15 mouse cellular contexts compared by ENCODE assay signal in genomic region chr2:20349268-20349667, GRCm38 (mm10).
"Had no signal": no experiment of that assay in that cellular context is flagged by ENCODE, and none has a peak within 500 bp of the region (broad histone marks: within the 10 kb centered on the region; RNA-seq: fewer than 3 reads in every experiment).

No protein-coding gene starts in this region.

- DNase-seq: layer of hippocampus, adult 9-11 months; liver; liver, embryonic 13.5 days; liver, postnatal 0 days; lung, postnatal 14 days; thymus, adult 18-20 months; thymus, postnatal 14 days had no signal

- H3K9ac ChIP-seq: limb, embryonic 12.5 days; liver, embryonic 13.5 days; liver, postnatal 0 days; lung, embryonic 15.5 days; midbrain, embryonic 12.5 days had no signal

- ATAC-seq: hindbrain, postnatal 0 days; intestine, embryonic 16.5 days; liver, postnatal 0 days; midbrain, embryonic 16.5 days had no signal

- H3K9me3 ChIP-seq: limb, embryonic 12.5 days; liver, embryonic 13.5 days; lung, embryonic 15.5 days; megakaryocyte, embryonic 14.5 days; midbrain, embryonic 12.5 days had no signal

- H3K4me3 ChIP-seq: limb, embryonic 12.5 days; liver, embryonic 13.5 days; lung, embryonic 15.5 days; megakaryocyte, embryonic 14.5 days; midbrain, embryonic 12.5 days had no signal

- H3K27me3 ChIP-seq: limb, embryonic 12.5 days; liver, embryonic 13.5 days; lung, embryonic 15.5 days; megakaryocyte, embryonic 14.5 days; midbrain, embryonic 12.5 days had no signal

- H3K36me3 ChIP-seq: limb, embryonic 12.5 days; liver, embryonic 13.5 days; lung, embryonic 15.5 days; midbrain, embryonic 12.5 days had no signal

- H3K27ac ChIP-seq: hindbrain, postnatal 0 days; limb, embryonic 12.5 days; liver, embryonic 13.5 days; lung, embryonic 15.5 days; macrophage; midbrain, embryonic 12.5 days had no signal

- H3K4me2 ChIP-seq: limb, embryonic 12.5 days; liver, embryonic 13.5 days; lung, embryonic 15.5 days; midbrain, embryonic 12.5 days had no signal

- H3K4me1 ChIP-seq: limb, embryonic 12.5 days; liver, embryonic 13.5 days; lung, embryonic 15.5 days; megakaryocyte, embryonic 14.5 days; midbrain, embryonic 12.5 days had no signal
